24 mouse cellular contexts compared by ENCODE assay signal in genomic region chr6:12560500-12560899, GRCm38 (mm10).
DNase-seq lines count a peak whose midpoint lies in the region; ATAC-seq lines count a peak whose summit lies in the region.
"Had no signal": no experiment of that assay in that cellular context is flagged by ENCODE, and none has a peak within 500 bp of the region (broad histone marks: within the 10 kb centered on the region; RNA-seq: fewer than 3 reads in every experiment).

No protein-coding gene starts in this region.

- no peak overlapping the region for H3K27ac ChIP-seq in embryonic facial prominence, embryonic 14.5 days (replicated peaks; ENCODE audit: low read depth, low read length)
- H3K27ac ChIP-seq in embryonic facial prominence, embryonic 10.5 days (replicated peaks) = no peak overlapping the region
- no peak overlapping the region for H3K27ac ChIP-seq in midbrain, embryonic 12.5 days (replicated peaks)
- no peak overlapping the region for H3K27ac ChIP-seq in midbrain, embryonic 10.5 days (replicated peaks)
- H3K27ac ChIP-seq: embryonic facial prominence, embryonic 12.5 days; forebrain, embryonic 13.5 days; hindbrain, embryonic 15.5 days had no signal

- WGBS in embryonic facial prominence, embryonic 14.5 days = 84% methylated on average over 2 of the region's 2 CpGs
- WGBS in embryonic facial prominence, embryonic 10.5 days = 89% methylated on average over 2 of the region's 2 CpGs
- WGBS in midbrain, embryonic 12.5 days = 81% methylated on average over 2 of the region's 2 CpGs
- 90% methylated on average over 2 of the region's 2 CpGs for WGBS in midbrain, embryonic 10.5 days

- ATAC-seq in embryonic facial prominence, embryonic 14.5 days (ENCODE audit: low read depth) = no peak
- peak; percentile 47; the same call in 1 of the 2 replicates for ATAC-seq in midbrain, embryonic 12.5 days (ENCODE audit: low FRiP score, low read depth)
- ATAC-seq: activated CD4-positive, CD25-positive, alpha-beta regulatory T cell, adult 4 months; CD4-positive, CD25-positive, alpha-beta regulatory T cell, adult 4 months; forebrain, embryonic 13.5 days; forebrain, postnatal 0 days; Patski had no signal

- no peaks in the 10 kb centered on the region for H3K4me1 ChIP-seq in embryonic facial prominence, embryonic 14.5 days (ENCODE audit: control insufficient read depth, insufficient read depth, low read length)
- 0 out of 2 replicates have a peak, but pooled peaks cover 3% of the 10 kb centered on the region for H3K4me1 ChIP-seq in embryonic facial prominence, embryonic 10.5 days
- H3K4me1 ChIP-seq in midbrain, embryonic 12.5 days = no peaks in the 10 kb centered on the region
- H3K4me1 ChIP-seq in midbrain, embryonic 10.5 days = no peaks in the 10 kb centered on the region
- H3K4me1 ChIP-seq: embryonic facial prominence, embryonic 12.5 days; forebrain, embryonic 13.5 days; heart, embryonic 12.5 days; hindbrain, embryonic 15.5 days had no signal

- H3K9ac ChIP-seq in embryonic facial prominence, embryonic 14.5 days (ENCODE audit: low read depth, low read length) = no peak overlapping the region
- H3K9ac ChIP-seq in midbrain, embryonic 12.5 days (replicated peaks) = no peak overlapping the region
- H3K9ac ChIP-seq: embryonic facial prominence, embryonic 12.5 days; forebrain, embryonic 13.5 days; forebrain, postnatal 0 days; heart, embryonic 12.5 days; hindbrain, embryonic 15.5 days had no signal

- H3K4me3 ChIP-seq in embryonic facial prominence, embryonic 14.5 days (ENCODE audit: low read depth, low read length) = no peak overlapping the region
- no peak overlapping the region for H3K4me3 ChIP-seq in embryonic facial prominence, embryonic 10.5 days
- no peak overlapping the region for H3K4me3 ChIP-seq in midbrain, embryonic 12.5 days
- H3K4me3 ChIP-seq in midbrain, embryonic 10.5 days = no peak overlapping the region
- H3K4me3 ChIP-seq: embryonic facial prominence, embryonic 12.5 days; forebrain, embryonic 13.5 days; heart, embryonic 12.5 days; hindbrain, embryonic 15.5 days had no signal

- H3K36me3 ChIP-seq in embryonic facial prominence, embryonic 14.5 days (ENCODE audit: control insufficient read depth, insufficient read depth, low read length) = no peaks in the 10 kb centered on the region
- no peaks in the 10 kb centered on the region for H3K36me3 ChIP-seq in embryonic facial prominence, embryonic 10.5 days (replicated peaks)
- no peaks in the 10 kb centered on the region for H3K36me3 ChIP-seq in midbrain, embryonic 12.5 days
- peaks cover 1% of the 10 kb centered on the region; the same call in 1 of the 2 replicates for H3K36me3 ChIP-seq in midbrain, embryonic 10.5 days
- H3K36me3 ChIP-seq: embryonic facial prominence, embryonic 12.5 days; G1E; heart, embryonic 12.5 days; hindbrain, embryonic 15.5 days had no signal

- no peaks in the 10 kb centered on the region for H3K9me3 ChIP-seq in embryonic facial prominence, embryonic 14.5 days (ENCODE audit: control insufficient read depth, low read length)
- H3K9me3 ChIP-seq in embryonic facial prominence, embryonic 10.5 days = no peaks in the 10 kb centered on the region
- H3K9me3 ChIP-seq in midbrain, embryonic 12.5 days = no peaks in the 10 kb centered on the region
- no peaks in the 10 kb centered on the region for H3K9me3 ChIP-seq in midbrain, embryonic 10.5 days (replicated peaks)
- H3K9me3 ChIP-seq: embryonic facial prominence, embryonic 12.5 days; forebrain, embryonic 13.5 days; G1E; heart, embryonic 12.5 days; hindbrain, embryonic 15.5 days had no signal

- DNase-seq in embryonic facial prominence, embryonic 14.5 days (ENCODE audit: low spot score) = peak; percentile 25
- DNase-seq in embryonic facial prominence, embryonic 10.5 days (ENCODE audit: low spot score) = no peak
- no peak for DNase-seq in midbrain, embryonic 10.5 days (ENCODE audit: low spot score)
- peak; percentile 18 for DNase-seq in adipocyte (ENCODE audit: low spot score)
- peak; percentile 77 for DNase-seq in retina, embryonic 14.5 days (ENCODE audit: low spot score)
- no peak for DNase-seq in gastrocnemius, postnatal 10 days
- no peak for DNase-seq in kidney, postnatal 25 days
- DNase-seq: adrenal gland, adult 2 months; adrenal gland, postnatal 25 days; B cell, adult 2 months; cerebellum, adult 2 months; cerebellum, postnatal 14 days; embryo, embryonic 11 days; forebrain, postnatal 0 days; gastrocnemius, postnatal 25 days had no signal

- H3K4me2 ChIP-seq in embryonic facial prominence, embryonic 14.5 days (ENCODE audit: low read depth, low read length) = no peak overlapping the region
- H3K4me2 ChIP-seq in midbrain, embryonic 12.5 days (replicated peaks) = no peak overlapping the region
- H3K4me2 ChIP-seq: embryonic facial prominence, embryonic 12.5 days; forebrain, embryonic 13.5 days; heart, embryonic 12.5 days; hindbrain, embryonic 15.5 days had no signal

- H3K27me3 ChIP-seq in embryonic facial prominence, embryonic 14.5 days (replicated peaks; ENCODE audit: control insufficient read depth, insufficient read depth, low read length) = no peaks in the 10 kb centered on the region
- no peaks in the 10 kb centered on the region for H3K27me3 ChIP-seq in embryonic facial prominence, embryonic 10.5 days (replicated peaks; ENCODE audit: low read depth, poor library complexity, severe bottlenecking)
- no peaks in the 10 kb centered on the region for H3K27me3 ChIP-seq in midbrain, embryonic 12.5 days
- H3K27me3 ChIP-seq in midbrain, embryonic 10.5 days (ENCODE audit: low read depth, poor library complexity, severe bottlenecking) = no peaks in the 10 kb centered on the region
- H3K27me3 ChIP-seq: embryonic facial prominence, embryonic 12.5 days; forebrain, embryonic 13.5 days; heart, embryonic 12.5 days; hindbrain, embryonic 15.5 days; Patski had no signal

Comparison
In these comparisons a context has a peak if more than half of its experiments do, and no peak if none do; other contexts are left out.
1. DNase-seq: peak in embryonic facial prominence, embryonic 14.5 days (single experiment), adipocyte (single experiment) and retina, embryonic 14.5 days (single experiment); none in embryonic facial prominence, embryonic 10.5 days (single experiment), midbrain, embryonic 10.5 days (single experiment), gastrocnemius, postnatal 10 days (single experiment) and kidney, postnatal 25 days (0 of 2).